Mouse (Mus musculus) hindbrain, embryonic 11.5 days (tissue): ENCODE measurements at regions not wholly inside any gene's neighbourhood (a gene's known extent, or its start where the extent isn't known, plus 50 kb on each side); places are given as distances from the start of the nearest gene placed in this dataset.
A peak's percentile ranks its signal among the peaks of the same experiment; 100 is the strongest.

Experiments
- ATAC-seq: fragments of 200-750 bp; cut with Nextera tagmentation; 2 replicates; pipeline ENCODE4 v1.8.0; 2017; ENCODE audit warnings: mild to moderate bottlenecking, moderate TSS enrichment, moderate library complexity; ENCODE audit not compliant: low FRiP score
- DNase-seq: peaks from one replicate; pipeline ENCODE4 v3.0.0-alpha.2; 2015; ENCODE audit warnings: low spot score
- H3K27ac ChIP-seq: fragments of 300-500 bp; sonication (generic); 2 replicates; pipeline ENCODE4 v1.5.1; 2014; ENCODE audit warnings: mild to moderate bottlenecking, low read depth, low read length
- H3K27me3 ChIP-seq: fragments of 300-500 bp; sonication (generic); 2 replicates; pipeline ENCODE4 v1.6.1; 2014; ENCODE audit warnings: mild to moderate bottlenecking, low read length, moderate library complexity, mixed read lengths; ENCODE audit not compliant: control insufficient read depth, insufficient read depth
- H3K36me3 ChIP-seq: fragments of 300-500 bp; sonication (generic); 2 replicates; pipeline ENCODE4 v1.6.1; 2014; ENCODE audit warnings: mild to moderate bottlenecking, low read length, moderate library complexity, mixed read lengths; ENCODE audit not compliant: control insufficient read depth, insufficient read depth
- H3K4me1 ChIP-seq: fragments of 300-500 bp; sonication (generic); replicated peaks from 2 replicates; pipeline ENCODE4 v1.6.1; 2014; ENCODE audit warnings: low read length, mixed read lengths; ENCODE audit not compliant: control insufficient read depth, insufficient read depth
- H3K4me2 ChIP-seq: fragments of 300-500 bp; sonication (generic); replicated peaks from 2 replicates; pipeline ENCODE4 v1.6.1; 2014; ENCODE audit warnings: mild to moderate bottlenecking, low read depth, low read length
- H3K4me3 ChIP-seq: fragments of 300-500 bp; sonication (generic); 2 replicates; pipeline ENCODE4 v1.5.1; 2014; ENCODE audit warnings: low read depth, low read length
- H3K9ac ChIP-seq: fragments of 300-500 bp; sonication (generic); 2 replicates; pipeline ENCODE4 v1.6.1; 2014; ENCODE audit warnings: low read depth, low read length
- H3K9me3 ChIP-seq: fragments of 300-500 bp; sonication (generic); 2 replicates; pipeline ENCODE4 v1.6.1; 2016; ENCODE audit warnings: low read length; ENCODE audit not compliant: control insufficient read depth
- WGBS: fragments of 180-500 bp; shearing (Covaris S2); extraction: QIAGEN DNeasy Blood & Tissue Kit; methylation state at CpG from one replicate; pipeline ENCODE4 v1.1.7; 2014; 5-methylcytosine and 5-hydroxymethylcytosine counted together

DNA sequence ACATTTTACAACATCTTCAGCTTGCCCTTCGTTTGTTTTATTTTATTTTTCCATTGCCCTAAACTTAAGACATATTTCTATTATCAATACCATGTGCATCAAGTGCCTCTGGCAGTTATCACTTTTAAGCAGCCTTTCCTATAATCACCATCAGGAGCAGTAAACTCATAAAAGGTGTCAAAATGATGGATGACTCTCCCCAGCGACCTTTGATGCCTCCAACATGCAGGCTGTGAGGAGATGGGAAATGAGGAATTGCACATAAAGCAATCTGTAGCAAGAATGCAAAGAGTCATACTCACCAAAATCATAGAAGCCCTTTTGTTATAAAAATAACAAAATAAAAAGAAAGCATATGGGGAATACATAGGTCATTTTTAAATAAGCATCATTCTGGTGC is 468.5 kb upstream of the Car10 start:
- DNase-seq = peak; percentile 57
- H3K27ac ChIP-seq = no peak overlapping the region
- ATAC-seq = peak; percentile 65

More for the DNA sequence above, 468.5 kb upstream of the Car10 start:
- Histone ChIP-seq H3K4me2 (no peak overlapping the region), H3K4me1 (no peaks in the 10 kb centered on the region), H3K27me3 (no peaks in the 10 kb centered on the region), H3K9me3 (no peaks in the 10 kb centered on the region), H3K9ac (no peak overlapping the region), H3K4me3 (no peak overlapping the region), H3K36me3 (no peaks in the 10 kb centered on the region)
- 61% methylated on average over 2 of the region's 2 CpGs for WGBS
